21 mouse cellular contexts compared by ENCODE assay signal in the genomic region with DNA sequence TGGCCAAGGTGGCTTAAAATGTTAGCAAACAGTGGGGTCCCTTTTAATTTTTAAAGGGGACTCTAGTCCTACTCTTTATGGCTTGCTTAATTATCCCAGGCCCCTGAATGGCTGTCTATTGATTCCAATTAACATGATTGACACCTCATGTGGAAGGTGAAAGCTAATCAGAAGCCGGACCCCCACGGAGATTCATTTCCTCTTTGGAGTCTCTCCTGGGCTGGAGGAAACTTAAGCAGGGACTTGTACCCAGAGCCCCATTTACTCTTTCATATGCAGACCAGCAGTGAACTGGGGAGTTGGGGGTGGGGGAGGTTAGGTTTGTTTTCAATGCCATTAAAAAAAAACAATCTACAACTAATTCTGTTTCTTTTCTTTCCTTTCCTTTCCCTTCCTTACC.
DNase-seq lines count a peak whose midpoint lies in the region; ATAC-seq and TF ChIP-seq lines count a peak whose summit lies in the region.
"Had no signal": no experiment of that assay in that cellular context is flagged by ENCODE, and none has a peak within 500 bp of the region (broad histone marks: within the 10 kb centered on the region; RNA-seq: fewer than 3 reads in every experiment).

No protein-coding gene starts in this region.

- H3K4me1 ChIP-seq in forebrain, embryonic 11.5 days (replicated peaks; ENCODE audit: control insufficient read depth, insufficient read depth, low read length): 0 out of 2 replicates have a peak, but pooled peaks cover 4% of the 10 kb centered on the region
- no peaks in the 10 kb centered on the region for H3K4me1 ChIP-seq in forebrain, postnatal 0 days (ENCODE audit: insufficient read depth)
- peaks cover 87% of the 10 kb centered on the region for H3K4me1 ChIP-seq in limb, embryonic 10.5 days

- no peak overlapping the region for H3K4me2 ChIP-seq in forebrain, embryonic 11.5 days (ENCODE audit: low read depth, low read length, severe bottlenecking)
- H3K4me2 ChIP-seq in forebrain, postnatal 0 days (ENCODE audit: low read depth): no peak overlapping the region
- H3K4me2 ChIP-seq: embryonic facial prominence, embryonic 15.5 days; forebrain, embryonic 13.5 days; heart, embryonic 13.5 days; hindbrain, embryonic 12.5 days had no signal

- no peaks in the 10 kb centered on the region for H3K36me3 ChIP-seq in forebrain, embryonic 11.5 days (ENCODE audit: control insufficient read depth, insufficient read depth, low read length)
- no peaks in the 10 kb centered on the region for H3K36me3 ChIP-seq in forebrain, postnatal 0 days (ENCODE audit: insufficient read depth)
- peaks cover 5% of the 10 kb centered on the region for H3K36me3 ChIP-seq in limb, embryonic 10.5 days
- H3K36me3 ChIP-seq: embryonic facial prominence, embryonic 15.5 days; heart, embryonic 13.5 days; hindbrain, embryonic 12.5 days had no signal

- H3K27me3 ChIP-seq in forebrain, embryonic 11.5 days (ENCODE audit: control insufficient read depth, insufficient read depth, low read length): peaks cover 9% of the 10 kb centered on the region
- H3K27me3 ChIP-seq in forebrain, postnatal 0 days (ENCODE audit: insufficient read depth, low read length): no peaks in the 10 kb centered on the region
- no peaks in the 10 kb centered on the region for H3K27me3 ChIP-seq in limb, embryonic 10.5 days (ENCODE audit: low read depth, poor library complexity, severe bottlenecking)
- H3K27me3 ChIP-seq: embryonic facial prominence, embryonic 15.5 days; heart, embryonic 13.5 days had no signal

- no peaks in the 10 kb centered on the region for H3K9me3 ChIP-seq in forebrain, embryonic 11.5 days (ENCODE audit: control insufficient read depth, low read length)
- no peaks in the 10 kb centered on the region for H3K9me3 ChIP-seq in forebrain, postnatal 0 days (ENCODE audit: low read length)
- H3K9me3 ChIP-seq in limb, embryonic 10.5 days (replicated peaks): no peaks in the 10 kb centered on the region
- H3K9me3 ChIP-seq: embryonic facial prominence, embryonic 15.5 days; forebrain, embryonic 13.5 days; heart, embryonic 13.5 days; hindbrain, embryonic 12.5 days had no signal

- no peak overlapping the region for H3K27ac ChIP-seq in forebrain, embryonic 11.5 days (ENCODE audit: low read depth, low read length)
- no peak overlapping the region for H3K27ac ChIP-seq in forebrain, postnatal 0 days (ENCODE audit: low read depth, low read length)
- H3K27ac ChIP-seq in limb, embryonic 10.5 days: peak overlapping the region; percentile 70
- H3K27ac ChIP-seq in gastrocnemius, adult 2 months: no peak overlapping the region
- H3K27ac ChIP-seq in left cerebral cortex, adult 2 months: no peak overlapping the region
- H3K27ac ChIP-seq: embryonic facial prominence, embryonic 15.5 days; forebrain, embryonic 13.5 days; heart, embryonic 13.5 days; hindbrain, embryonic 12.5 days had no signal

- H3K4me3 ChIP-seq in forebrain, embryonic 11.5 days (ENCODE audit: low read depth, low read length): no peak overlapping the region
- no peak overlapping the region for H3K4me3 ChIP-seq in forebrain, postnatal 0 days (ENCODE audit: low read depth, low read length)
- H3K4me3 ChIP-seq in limb, embryonic 10.5 days: no peak overlapping the region
- H3K4me3 ChIP-seq in gastrocnemius, adult 2 months: no peak overlapping the region
- H3K4me3 ChIP-seq in left cerebral cortex, adult 2 months: no peak overlapping the region
- H3K4me3 ChIP-seq: embryonic facial prominence, embryonic 15.5 days; forebrain, embryonic 13.5 days; heart, embryonic 13.5 days; hindbrain, embryonic 12.5 days had no signal

- WGBS in forebrain, embryonic 11.5 days: 4% methylated on average over 2 of the region's 2 CpGs
- 4% methylated on average over 2 of the region's 2 CpGs for WGBS in forebrain, postnatal 0 days
- 5% methylated on average over 2 of the region's 2 CpGs for WGBS in limb, embryonic 10.5 days

- DNase-seq in forebrain, embryonic 11.5 days (ENCODE audit: low spot score): peak; percentile 65
- no peak for DNase-seq in forebrain, postnatal 0 days
- peak; percentile 48 for DNase-seq in R1 (ENCODE audit: low read depth, low spot score)
- DNase-seq in embryo, embryonic 9.5 days (ENCODE audit: extremely low spot score): peak; percentile 14
- peak; percentile 67 for DNase-seq in limb, embryonic 10.5 days (ENCODE audit: low spot score)
- no peak for DNase-seq in kidney, postnatal 4 days
- no peak for DNase-seq in gastrocnemius, adult 2 months
- DNase-seq in left cerebral cortex, adult 2 months (ENCODE audit: extremely low spot score in 1 of 2, low spot score in 2 of 2): no peak
- DNase-seq: adrenal gland, adult 8-10 months; cerebellum, adult 11-12 months; cerebellum, adult 9-10 months; cerebellum, postnatal 36 days; gastrocnemius, postnatal 25 days; heart, postnatal 36 days; kidney, adult 11 months; kidney, adult 9 months had no signal

- intact Hi-C loops in gastrocnemius, adult 2 months (cut with DNase I): no loop called here
- intact Hi-C loops in left cerebral cortex, adult 2 months (cut with DNase I): no loop called here

- no peak overlapping the region for H3K9ac ChIP-seq in forebrain, embryonic 11.5 days (ENCODE audit: low read length)
- H3K9ac ChIP-seq in forebrain, postnatal 0 days: no peak overlapping the region
- H3K9ac ChIP-seq: embryonic facial prominence, embryonic 15.5 days; forebrain, embryonic 13.5 days; heart, embryonic 13.5 days; hindbrain, embryonic 12.5 days had no signal

- peak; percentile 71 for ATAC-seq in forebrain, embryonic 11.5 days (replicated peaks; ENCODE audit: low FRiP score)
- no peak for ATAC-seq in forebrain, postnatal 0 days
- ATAC-seq: forebrain, embryonic 13.5 days; hindbrain, embryonic 16.5 days had no signal

- no peak for TF ChIP-seq CTCF in forebrain, postnatal 0 days (IDR thresholded peaks at IDR 0.05; ENCODE audit: low read depth)
- no peak for TF ChIP-seq CTCF in gastrocnemius, adult 2 months (IDR thresholded peaks at IDR 0.05)
- no peak for TF ChIP-seq CTCF in left cerebral cortex, adult 2 months (IDR thresholded peaks at IDR 0.05)

Comparison
In these comparisons a context has a peak if more than half of its experiments do, and no peak if none do; other contexts are left out.
1. DNase-seq: peak in forebrain, embryonic 11.5 days (single experiment), R1 (single experiment), embryo, embryonic 9.5 days (single experiment) and limb, embryonic 10.5 days (single experiment); none in forebrain, postnatal 0 days (single experiment), kidney, postnatal 4 days (0 of 2), gastrocnemius, adult 2 months (single experiment) and left cerebral cortex, adult 2 months (0 of 2).